Mouse (Mus musculus) ES-E14 (cell line): Measurements from ENCODE around the gene Tmem221. TPM values are rescaled to one million over a fixed set of nuclear protein-coding genes. Genes with fewer than 3 reads are reported as not detected.
A peak's percentile ranks its signal among the peaks of the same experiment; 100 is the strongest.
"Not testable (repeated sequence)": the region's sequence is repeated elsewhere in the genome, so short reads cannot be mapped to it uniquely, and the experiment has no call there.

Experiments used
- DNase-seq: peaks from one replicate; pipeline ENCODE4 v3.0.0-alpha.2; 2013; ENCODE audit warnings: low read depth, low spot score
- H3K27ac ChIP-seq: 2 replicates; pipeline ENCODE4 v1.5.1; 2012; ENCODE audit warnings: low read depth, mild to moderate bottlenecking, low read length, moderate library complexity, mixed read lengths; ENCODE audit not compliant: poor library complexity, insufficient read depth, severe bottlenecking
- H3K36me3 ChIP-seq: 2 replicates; pipeline ENCODE4 v1.6.1; 2012; ENCODE audit warnings: mild to moderate bottlenecking, low read length, moderate library complexity, mixed read lengths; ENCODE audit not compliant: control insufficient read depth, poor library complexity, insufficient read depth, severe bottlenecking
- H3K4me1 ChIP-seq, 2 experiments: fragments of 150-350 bp in 1 of 2; sonication (generic) in 1 of 2; 2 replicates each; pipeline ENCODE4 v1.6.1; 2012; ENCODE audit warnings: low read length in 2 of 2, mild to moderate bottlenecking in 1 of 2, mixed read lengths in 1 of 2; ENCODE audit not compliant: control insufficient read depth in 2 of 2, insufficient read depth in 2 of 2, poor library complexity in 1 of 2
- H3K4me3 ChIP-seq, 2 experiments: fragments of 150-350 bp in 1 of 2; sonication (generic) in 1 of 2; 2 replicates each; pipeline ENCODE4 v1.5.1; 2012; ENCODE audit warnings: low read length in 2 of 2, low read depth in 1 of 2, mild to moderate bottlenecking in 1 of 2, mixed read lengths in 1 of 2; ENCODE audit not compliant: insufficient read depth in 1 of 2, poor library complexity in 1 of 2, severe bottlenecking in 1 of 2
- H3K9ac ChIP-seq: 2 replicates; pipeline ENCODE4 v1.6.1; 2012; ENCODE audit warnings: low read depth, mild to moderate bottlenecking, low read length, mixed read lengths; ENCODE audit not compliant: poor library complexity, insufficient read depth, severe bottlenecking
- H3K9me3 ChIP-seq: fragments of 150-350 bp; sonication (generic); 2 replicates; pipeline ENCODE4 v1.6.1; 2012; ENCODE audit warnings: low read depth, mild to moderate bottlenecking, low read length; ENCODE audit not compliant: control insufficient read depth, insufficient read depth
- CHD2 ChIP-seq: IDR thresholded peaks from 2 replicates; pipeline ENCODE4 v1.6.1; 2014; ENCODE audit warnings: mild to moderate bottlenecking, low read depth, low read length, inconsistent platforms
- HCFC1 ChIP-seq: IDR thresholded peaks from 2 replicates; pipeline ENCODE4 v1.6.1; 2012; ENCODE audit warnings: low read length, inconsistent platforms, borderline replicate concordance; ENCODE audit not compliant: insufficient read depth
- MAFK ChIP-seq: IDR thresholded peaks from 2 replicates; pipeline ENCODE4 v1.6.1; 2014; ENCODE audit warnings: mild to moderate bottlenecking, low read depth, low read length, inconsistent platforms; ENCODE audit not compliant: insufficient read depth
- ZC3H11A ChIP-seq: IDR thresholded peaks from 2 replicates; pipeline ENCODE4 v1.6.1; 2012; ENCODE audit warnings: low read depth, mild to moderate bottlenecking, inconsistent platforms, low read length, borderline replicate concordance
- ZNF384 ChIP-seq: IDR thresholded peaks from 2 replicates; pipeline ENCODE4 v1.6.1; 2012; ENCODE audit warnings: low read depth, low read length, inconsistent platforms
- in situ Hi-C, 2 experiments: fragments of 600-800 bp; cut with MboI; formaldehyde crosslinking; loops; one replicate each; pipeline ENCODE4 v1.15.1; 2025; ENCODE audit warnings: low sequenced_read_pairs in 2 of 2, inconsistent platforms in 1 of 2; ENCODE audit not compliant: unreplicated experiment in 2 of 2
- total RNA-seq: library from RNA; depleted of rRNA; stranded (reverse); fragments of 300-350 nt; gene quantifications from 2 replicates; pipeline ENCODE4 v1.2.3, GENCODE M21; 2012

Gene Tmem221
- total RNA-seq, 1 experiment: 0.18 TPM

GRCm38 (mm10) chr8:71521634-71522033, 37.0 kb downstream of the Tmem221 start:
- Histone ChIP-seq H3K36me3 (no peaks in the 10 kb centered on the region; the same call in 1 of the 2 replicates), H3K4me3 (no peak overlapping the region), H3K9me3 (no peaks in the 10 kb centered on the region), H3K9ac (no peak overlapping the region), H3K27ac (no peak overlapping the region), H3K4me1 (peaks cover 3 to 20% of the 10 kb centered on the region in 2 experiments; a peak in 2 of 4 replicates)
- in situ Hi-C loops: no loop called here
- peak; percentile 93 for DNase-seq
- TF ChIP-seq ZC3H11A (peak; percentile 61; the same call in 1 of the 2 replicates), CHD2 (no peak), HCFC1 (0 out of 2 replicates have a peak, but pooled peaks have one; percentile 48), MAFK (no peak)

GRCm38 (mm10) chr8:71519037-71519825, 39.4 kb downstream of the Tmem221 start:
- H3K4me3 ChIP-seq, H3K27ac ChIP-seq, H3K9ac ChIP-seq, in situ Hi-C loops, H3K36me3 ChIP-seq, H3K9me3 ChIP-seq, DNase-seq: not testable (repeated sequence)
- peaks cover 0 to 19% of the 10 kb centered on the region in 2 experiments; a peak in 1 of 4 replicates for H3K4me1 ChIP-seq

- no peak overlapping the region for H3K9ac ChIP-seq
- H3K27ac ChIP-seq: no peak overlapping the region
- peaks cover 0 to 15% of the 10 kb centered on the region in 2 experiments; a peak in 1 of 4 replicates for H3K4me1 ChIP-seq
- no peak for TF ChIP-seq CHD2
- no peak for TF ChIP-seq MAFK
- TF ChIP-seq ZC3H11A: no peak
- no peak for TF ChIP-seq HCFC1
- no peak for TF ChIP-seq ZNF384
- no peaks in the 10 kb centered on the region for H3K9me3 ChIP-seq
- in situ Hi-C loops: no loop called here
- no peak for DNase-seq
- no peaks in the 10 kb centered on the region for H3K36me3 ChIP-seq
- H3K4me3 ChIP-seq: no peak overlapping the region
These were observed 41.9 kb downstream of the Tmem221 start for GRCm38 (mm10) chr8:71516786-71517185.

- Histone ChIP-seq H3K4me3 (no peak overlapping the region), H3K27ac (no peak overlapping the region), H3K9me3 (no peaks in the 10 kb centered on the region), H3K9ac (no peak overlapping the region), H3K36me3 (no peaks in the 10 kb centered on the region), H3K4me1 (peaks cover 0 to 12% of the 10 kb centered on the region in 2 experiments; a peak in 1 of 4 replicates)
- no peak for DNase-seq
- no peak for TF ChIP-seq CHD2
- no peak for TF ChIP-seq HCFC1
- TF ChIP-seq MAFK: no peak
- in situ Hi-C loops: no loop called here
These were observed 43.6 kb downstream of the Tmem221 start for GRCm38 (mm10) chr8:71515043-71515442.
